Mouse (Mus musculus) kidney, postnatal 4 days (tissue): ENCODE data around the gene Rad51.

Experiments used
- DNase-seq, 2 experiments: peaks; one replicate each; pipeline ENCODE4 v3.0.0; 2021; ENCODE audit warnings: mixed read lengths in 2 of 2

Rad51 gene

DNA sequence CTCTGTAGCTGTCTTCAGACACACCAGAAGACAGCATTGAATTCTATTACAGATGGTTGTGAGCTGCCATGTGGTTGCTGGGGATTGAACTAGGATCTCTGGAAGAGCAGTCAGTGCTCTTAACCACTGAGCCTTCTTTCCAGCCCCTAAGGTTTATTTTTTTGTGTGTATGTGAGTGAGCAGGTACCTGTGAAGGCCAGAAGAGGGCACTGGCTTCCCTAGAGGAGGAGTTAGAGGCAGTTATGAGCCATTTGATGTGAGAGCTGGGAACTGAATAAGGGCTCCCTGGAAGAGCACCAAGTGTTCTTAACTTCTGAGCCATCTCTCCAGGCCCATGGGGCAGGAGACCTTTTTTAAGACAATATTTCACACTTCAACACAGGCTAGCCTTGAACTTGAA, 52.8 kb downstream of the Rad51 start:
- no peak for DNase-seq

DNA sequence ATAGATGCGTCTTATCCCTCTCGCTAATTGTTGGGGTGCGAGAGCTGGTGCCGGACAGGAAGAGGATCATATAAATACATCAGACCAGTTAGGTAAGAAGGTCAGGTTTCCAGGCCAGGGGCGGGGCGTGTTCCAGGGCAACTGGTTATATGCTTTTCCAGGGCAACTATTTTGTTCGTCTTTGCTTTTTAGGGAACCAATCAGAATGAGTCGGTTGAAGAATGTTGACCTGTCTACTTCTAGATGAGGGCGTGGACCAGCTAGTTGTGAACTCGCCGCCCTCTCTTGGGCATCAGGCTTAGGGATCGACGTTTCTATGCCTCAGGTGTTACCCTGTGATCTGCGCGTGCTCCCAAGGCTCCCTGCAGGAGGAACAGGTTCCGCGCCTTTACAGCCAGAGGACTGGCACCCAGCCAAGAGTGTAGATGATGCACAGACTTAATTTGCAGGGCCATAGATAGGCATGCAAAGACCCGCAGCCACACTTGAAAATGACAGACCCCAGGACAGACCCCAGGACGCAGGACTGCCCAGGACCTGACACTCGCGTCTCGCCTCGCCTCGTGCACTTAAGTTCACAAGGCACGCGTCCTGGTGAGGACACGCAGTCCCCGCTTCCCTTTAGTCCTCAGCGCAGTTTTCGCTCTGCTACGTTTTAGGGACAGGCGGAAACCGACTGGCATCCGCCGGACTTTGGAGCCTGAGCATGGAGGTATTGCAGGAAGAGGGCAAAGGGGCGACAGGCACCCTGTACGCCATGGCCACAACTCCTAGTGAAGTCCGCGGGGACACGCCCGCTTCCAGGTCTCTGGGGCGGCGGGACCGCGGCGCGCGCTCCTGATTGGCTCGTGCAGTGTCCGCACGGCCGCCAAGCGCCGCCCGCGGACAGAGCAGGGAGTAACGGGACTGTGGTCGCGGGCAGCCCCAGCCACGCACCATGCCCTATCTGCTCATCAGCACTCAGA, 54.6 kb downstream of the Rad51 start, which contains the start of gene Gchfr:
Gene Gchfr, plus strand, starts transcription at position 873 of the 965 bp plus-strand sequence.
- DNase-seq = peak; percentile 78 to 87

DNA sequence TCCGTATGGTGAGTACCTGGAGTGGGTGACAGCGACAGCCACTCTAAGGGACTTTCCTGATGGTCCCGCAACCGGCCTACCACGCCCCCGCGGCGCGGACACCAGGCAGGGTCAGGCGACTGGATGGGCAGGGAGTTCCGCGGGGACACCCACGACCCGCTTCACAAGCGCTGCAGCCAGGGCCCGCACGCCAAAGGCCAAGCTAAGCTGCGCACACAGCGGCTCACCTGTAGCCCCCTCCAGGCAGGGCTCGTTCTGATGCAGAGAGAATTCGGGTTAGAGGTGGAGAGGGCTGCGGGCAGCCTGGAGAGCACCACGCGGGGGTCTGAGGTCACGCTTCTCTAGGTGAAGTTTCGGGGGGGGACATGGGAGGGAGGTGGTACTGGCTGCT, 55.3 kb downstream of the Rad51 start:
- DNase-seq = no peak

DNA sequence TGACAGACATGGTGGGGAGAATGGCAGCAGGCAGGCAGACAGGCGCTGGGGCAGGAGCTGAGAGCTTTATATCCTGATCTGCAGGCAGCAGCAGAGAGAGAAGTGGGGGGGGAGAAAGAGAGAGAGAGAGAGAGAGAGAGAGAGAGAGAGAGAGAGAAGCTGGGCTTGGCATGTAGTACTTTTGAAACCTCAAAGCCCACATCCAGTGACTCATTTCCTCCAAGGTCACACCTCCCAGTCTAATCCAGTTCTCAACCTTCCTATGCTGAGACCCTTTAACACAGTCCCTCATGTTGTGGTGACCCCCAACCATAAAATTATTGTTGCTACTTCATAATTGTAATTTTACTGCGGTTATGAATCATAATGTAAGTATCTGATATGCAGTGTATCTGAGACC, 57.7 kb downstream of the Rad51 start:
- no peak for DNase-seq

DNA sequence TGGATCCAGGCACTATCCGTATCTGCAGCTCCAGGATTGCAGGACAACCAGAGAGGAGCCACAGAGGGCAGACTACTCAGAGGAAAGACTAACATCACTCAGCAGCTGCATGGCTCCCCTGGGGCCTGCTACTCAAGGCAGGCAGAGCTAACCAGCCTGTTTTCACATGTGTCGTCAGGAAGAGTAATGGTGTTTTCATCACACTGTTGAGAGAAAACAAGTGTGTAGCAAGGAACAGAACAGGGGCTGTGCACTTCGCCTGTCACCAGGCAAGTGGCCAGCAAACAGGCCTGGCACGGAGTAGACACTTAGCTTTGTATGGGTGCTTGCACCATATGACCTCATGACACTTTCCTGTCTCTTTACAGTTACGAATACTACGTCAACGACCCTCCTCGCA, 59.0 kb downstream of the Rad51 start:
- peak; percentile 43 to 63 for DNase-seq

DNA sequence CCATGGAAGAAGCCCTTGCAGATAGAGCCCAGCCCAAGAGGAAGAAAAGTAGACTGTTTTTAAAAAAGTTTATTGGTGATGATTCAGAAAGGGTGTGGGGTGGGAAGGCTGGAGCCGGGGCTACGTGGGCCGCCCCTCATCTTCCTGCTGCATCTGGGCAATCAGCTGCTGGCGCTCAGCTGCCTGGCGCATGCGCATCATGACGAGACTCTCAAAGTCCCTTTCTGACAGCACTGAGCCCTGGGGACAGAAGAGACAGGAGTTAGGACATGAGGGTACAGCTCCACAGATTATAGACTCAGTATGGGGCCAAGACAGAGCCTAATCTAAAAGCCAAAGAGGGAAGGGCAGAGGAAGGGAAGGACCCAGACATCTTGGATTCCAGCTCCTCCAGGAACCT, 59.9 kb downstream of the Rad51 start:
- no peak for DNase-seq

DNA sequence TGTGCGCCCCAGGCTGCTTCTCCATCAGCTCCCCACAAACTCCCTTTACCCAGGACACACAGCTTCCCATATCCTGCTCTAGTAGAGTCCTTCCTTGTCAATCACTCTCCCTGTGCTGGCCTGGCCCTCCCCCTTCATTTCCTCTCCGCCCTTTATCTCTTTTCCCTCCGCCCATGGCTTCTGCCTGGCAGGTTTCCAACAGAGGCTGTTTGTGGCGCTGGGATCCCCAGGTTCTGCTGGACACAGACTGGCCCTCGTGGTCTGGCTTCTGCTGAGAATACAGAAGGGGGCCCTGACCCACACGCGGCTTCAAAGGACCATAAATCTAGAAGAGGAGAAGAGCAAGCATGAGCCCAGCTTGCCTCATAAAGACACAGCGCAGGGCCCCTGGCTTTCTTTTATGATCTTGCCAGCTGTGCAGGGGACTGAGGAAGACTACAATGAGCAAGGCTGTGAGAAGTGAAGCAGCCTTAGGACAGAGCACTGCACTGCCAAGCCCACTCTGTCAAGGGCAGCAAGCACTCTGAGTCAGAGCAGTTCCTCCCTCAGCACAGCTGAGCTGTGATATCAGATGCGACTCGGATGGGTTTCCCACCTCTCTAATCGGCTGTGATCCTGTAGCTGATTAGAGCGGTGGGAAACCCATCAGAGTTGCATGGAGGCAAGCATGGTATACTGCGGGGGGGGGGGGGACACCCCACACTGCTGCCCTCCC, 60.4 kb downstream of the Rad51 start:
- peak; percentile 86 to 89 for DNase-seq

DNA sequence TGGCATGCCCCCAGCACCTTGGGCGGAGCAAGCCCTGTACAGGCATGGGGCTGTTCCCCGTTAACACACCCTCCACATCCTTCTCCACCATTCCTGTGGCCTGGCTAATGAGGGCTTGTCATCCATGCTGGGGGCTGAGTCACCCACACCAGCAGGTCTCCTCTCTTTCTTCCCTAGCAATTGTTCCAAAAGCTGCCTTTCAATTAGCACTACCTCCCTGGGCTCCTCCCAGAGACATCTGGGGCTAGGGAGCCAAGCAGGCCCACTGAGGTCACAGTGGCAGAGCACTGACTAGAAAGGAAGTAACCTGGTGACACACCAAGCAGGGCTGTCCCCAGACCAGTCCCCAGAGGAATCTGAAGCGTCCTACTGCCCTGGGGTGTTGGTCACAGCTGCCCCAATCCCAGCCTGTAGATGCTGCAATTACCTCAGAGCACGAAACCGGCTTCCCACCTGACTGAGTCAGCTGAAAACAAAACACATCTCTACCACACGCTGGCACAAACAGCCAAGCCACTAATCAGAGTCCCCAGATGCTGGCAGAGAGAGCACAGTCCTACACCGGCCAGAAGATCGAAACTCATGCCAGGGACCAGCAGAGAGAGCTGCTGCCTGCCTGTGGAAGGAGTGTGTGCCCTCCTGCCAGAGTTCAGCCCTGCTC, 61.5 kb downstream of the Rad51 start, which contains the start of gene Gm14137:
Gene Gm14137, plus strand, starts transcription at position 519 of the 661 bp plus-strand sequence.
- DNase-seq = peak in 1 of 2 experiments; percentile 29

DNA sequence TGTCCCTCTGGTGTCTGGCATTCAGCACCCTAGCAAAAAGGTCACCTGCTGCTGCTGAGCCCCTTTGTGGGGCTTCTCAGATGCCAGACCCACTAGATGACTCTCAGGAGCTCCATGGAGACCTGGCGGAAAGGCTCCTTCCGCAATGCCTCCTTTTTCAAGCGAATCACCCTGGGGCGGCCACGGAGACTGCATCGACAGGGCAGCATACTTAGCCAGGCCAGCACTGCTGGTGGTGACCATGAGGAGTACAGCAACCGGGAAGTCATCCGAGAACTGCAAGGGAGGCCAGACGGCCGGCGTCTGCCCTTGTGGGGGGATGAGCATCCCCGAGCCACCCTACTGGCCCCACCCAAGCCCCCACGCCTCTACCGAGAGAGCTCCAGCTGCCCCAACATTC, 62.3 kb downstream of the Rad51 start:
- peak; percentile 29 to 41 for DNase-seq

DNA sequence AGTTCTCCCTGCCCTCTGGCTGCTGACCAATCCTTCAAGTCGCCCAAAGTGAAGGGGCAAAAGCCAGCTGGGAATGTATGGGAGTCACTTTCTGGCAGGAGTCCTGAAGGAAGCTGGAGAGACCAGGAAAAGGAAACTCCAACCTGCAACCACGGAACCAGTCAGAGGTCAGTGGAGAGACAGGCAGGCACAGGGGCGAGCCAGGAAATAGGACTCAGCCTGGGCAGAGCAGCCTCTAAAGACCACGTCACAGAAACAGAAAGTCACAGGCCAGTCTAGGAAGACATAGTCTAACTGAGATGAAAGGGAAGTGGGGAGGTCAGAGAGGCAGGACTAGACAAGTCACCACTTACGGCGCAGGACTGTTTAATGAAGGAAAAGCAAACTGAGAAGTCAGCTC, 63.0 kb downstream of the Rad51 start:
- peak; percentile 17 to 40 for DNase-seq

DNA sequence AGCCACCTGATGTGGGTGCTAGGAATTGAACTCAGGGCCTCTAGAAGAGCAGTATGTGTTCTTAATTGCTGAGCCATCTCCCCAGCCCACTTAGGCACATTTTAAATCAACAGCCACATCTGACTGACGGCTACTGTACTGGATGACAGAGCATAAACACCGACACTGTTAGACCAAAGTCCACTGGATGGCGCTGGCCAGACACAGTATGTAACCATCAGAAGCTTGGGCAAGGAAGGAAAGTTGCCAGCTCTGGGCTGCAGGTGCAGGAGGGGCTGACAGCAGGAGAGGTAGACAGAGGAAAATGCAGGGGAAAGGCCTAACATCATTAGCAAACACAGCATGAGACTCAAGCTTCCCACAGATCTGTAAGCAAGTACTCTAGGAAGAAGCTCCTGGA, 64.2 kb downstream of the Rad51 start:
- peak; percentile 20 to 40 for DNase-seq

DNA sequence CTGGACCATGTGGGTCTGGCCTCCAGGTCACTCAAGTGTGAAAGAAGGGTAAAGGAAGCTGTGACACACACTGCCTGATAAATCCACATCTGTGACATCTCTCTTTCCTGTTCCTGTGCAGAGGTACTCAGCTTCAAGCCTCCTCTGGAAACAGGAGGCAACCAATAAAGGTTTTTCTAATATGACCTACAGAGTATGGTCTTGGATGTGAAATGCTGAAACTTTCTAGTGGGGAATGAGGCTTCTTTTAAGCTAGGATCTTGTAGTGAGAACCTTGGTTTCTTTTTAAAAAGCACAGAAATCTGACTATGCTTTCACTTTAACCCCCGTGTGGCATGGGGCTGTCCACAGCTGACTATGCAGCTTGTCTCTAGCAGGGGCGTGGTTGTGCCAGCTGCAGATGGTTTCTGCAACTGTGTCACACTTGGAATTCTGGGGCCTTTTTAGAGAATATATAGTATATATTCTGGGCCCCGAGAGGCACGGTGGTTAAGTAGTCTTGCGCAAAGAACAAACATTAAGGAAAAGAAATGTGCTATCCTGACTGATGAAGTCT, 64.9 kb downstream of the Rad51 start:
- no peak for DNase-seq

DNA sequence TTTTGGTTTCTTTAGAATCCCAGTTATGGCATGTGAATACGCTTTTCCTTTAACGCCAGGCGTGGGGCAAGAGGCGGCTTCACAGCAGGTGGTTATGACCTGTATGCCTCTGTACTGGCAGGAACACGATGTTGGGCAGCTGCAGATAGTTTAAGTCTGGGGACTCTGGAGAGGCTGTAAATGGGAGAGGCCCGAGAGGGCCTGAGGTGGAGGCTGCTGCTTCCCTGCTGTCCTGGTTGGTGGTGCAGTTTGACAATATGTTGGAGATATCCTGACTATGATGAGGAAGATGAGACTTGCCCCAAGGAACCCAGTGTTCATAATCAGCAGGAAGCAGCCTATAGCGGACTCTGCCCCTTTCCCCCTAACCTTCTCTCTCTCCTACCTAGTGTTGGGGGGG, 70.3 kb downstream of the Rad51 start:
- no peak for DNase-seq

DNA sequence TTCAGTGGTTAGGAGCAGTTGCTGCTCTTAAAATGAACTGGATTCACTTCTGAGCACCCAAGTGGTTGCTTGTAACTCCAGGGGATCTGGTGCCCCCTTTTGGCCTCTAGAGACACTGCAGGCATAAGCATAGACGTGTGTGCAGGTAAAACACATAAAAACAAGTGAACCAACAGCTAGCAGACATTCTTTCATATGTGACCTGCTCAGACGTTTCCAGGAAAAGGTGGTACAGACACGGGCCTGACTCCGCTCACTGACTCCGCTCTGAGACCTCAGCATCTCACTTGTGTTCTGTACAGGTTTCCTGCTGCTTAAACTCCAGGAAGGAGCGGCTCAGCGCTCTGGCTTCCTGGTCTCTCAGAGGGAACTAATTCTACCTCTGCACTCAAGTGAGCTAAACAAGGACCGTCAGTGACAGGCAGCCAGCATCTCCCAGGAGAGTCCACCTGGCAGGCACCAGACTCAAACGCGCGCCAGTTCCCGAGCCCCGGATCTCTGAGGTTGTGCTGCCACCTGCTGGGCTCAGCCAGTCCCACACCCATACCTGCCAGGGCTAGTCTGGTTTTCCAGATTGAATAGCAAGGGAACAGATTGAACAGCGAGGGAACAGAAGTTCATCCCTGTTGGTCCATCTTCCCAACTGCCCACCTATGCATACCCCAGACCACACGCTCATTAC, 76.6 kb downstream of the Rad51 start:
- DNase-seq = peak; percentile 91 to 92

DNA sequence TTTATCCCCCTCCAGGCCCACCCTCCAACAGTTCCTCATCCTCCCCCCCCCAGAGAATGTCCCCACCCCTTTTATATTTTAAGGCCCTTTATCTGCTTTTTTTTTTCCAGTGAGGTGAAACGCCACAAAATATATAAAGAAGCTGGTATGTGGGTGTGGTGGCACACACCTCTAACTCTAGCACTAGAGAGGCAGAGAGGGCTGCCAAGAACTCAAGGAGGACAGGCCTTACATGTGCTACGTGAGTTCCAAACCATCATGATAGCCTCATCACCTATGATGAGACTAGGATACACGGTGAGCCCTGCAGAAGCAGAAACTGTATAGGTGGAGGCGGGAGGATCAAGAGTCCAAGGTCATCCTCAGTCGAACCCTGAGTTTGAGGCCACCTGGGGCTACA, 78.4 kb downstream of the Rad51 start:
- no peak for DNase-seq

DNA sequence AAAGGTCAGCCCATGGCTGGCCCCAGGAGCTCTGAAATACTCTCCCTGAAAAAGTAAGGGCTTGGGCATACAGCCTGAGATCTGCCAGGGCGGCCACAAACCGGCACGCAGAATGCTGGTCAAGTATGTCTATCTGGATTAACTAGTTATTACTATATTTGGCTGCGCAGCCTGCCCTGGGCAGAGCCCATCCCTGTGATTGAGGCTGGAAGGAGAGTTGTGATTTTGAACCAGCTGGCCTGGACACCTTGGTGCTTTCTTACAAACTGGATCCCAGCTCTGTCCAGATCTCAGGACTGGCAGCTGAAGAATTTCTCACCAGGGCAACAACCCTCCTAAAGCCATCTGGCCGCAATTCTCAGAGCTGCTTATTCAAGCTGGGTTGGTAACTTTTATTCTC, 81.5 kb downstream of the Rad51 start:
- DNase-seq = no peak

DNA sequence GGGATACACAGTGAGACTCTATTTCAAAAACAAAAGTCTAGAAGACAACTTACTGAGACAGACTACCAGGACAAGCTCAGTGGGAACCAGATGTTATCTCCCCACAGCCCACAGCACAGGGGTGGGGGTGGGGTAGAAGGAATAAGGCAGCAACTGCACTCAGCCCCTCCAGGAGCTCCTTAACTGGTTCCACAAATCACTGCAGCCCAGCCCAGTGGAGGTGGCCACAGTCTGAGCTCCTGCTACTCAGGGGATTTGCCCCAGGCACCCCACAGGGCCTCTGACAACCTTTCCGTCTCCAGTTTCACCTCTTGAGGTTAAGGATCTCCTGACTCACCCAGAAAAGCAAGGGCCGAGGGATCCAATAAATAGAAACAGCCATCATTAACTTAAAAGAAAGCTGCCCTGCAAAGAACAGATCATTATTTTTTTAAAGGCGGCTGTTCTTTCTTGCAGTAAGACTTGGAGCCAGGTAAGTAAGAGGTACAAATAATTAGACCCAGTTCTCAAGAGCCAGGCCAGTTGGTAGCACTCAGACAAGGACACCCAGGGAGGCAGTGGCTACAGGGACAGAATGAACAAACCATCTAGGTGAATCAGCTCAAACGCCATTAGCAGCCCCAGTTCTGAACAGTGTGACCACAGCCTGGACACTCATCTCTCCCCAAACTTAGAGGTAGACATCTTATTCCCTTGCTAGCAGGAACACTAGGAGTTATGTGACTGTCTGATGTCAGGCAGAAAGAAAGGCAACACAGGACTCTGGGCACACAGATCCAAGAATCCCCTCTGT, 83.9 kb downstream of the Rad51 start:
- no peak for DNase-seq
